Mouse (Mus musculus) limb, embryonic 15.5 days (tissue): ENCODE measurements around the gene Tfap4. TPM values are rescaled to one million over a fixed set of nuclear protein-coding genes. Genes with fewer than 3 reads are reported as not detected.

ENCODE experiments used
- ATAC-seq: fragments of 200-750 bp; cut with Nextera tagmentation; 2 replicates; pipeline ENCODE4 v1.8.0; 2017; ENCODE audit warnings: low read depth, moderate TSS enrichment; ENCODE audit not compliant: insufficient number of reproducible peaks, low FRiP score, low TSS enrichment
- H3K27ac ChIP-seq: fragments of 300-500 bp; sonication (generic); 2 replicates; pipeline ENCODE4 v1.5.1; 2015; ENCODE audit warnings: moderate library complexity, mild to moderate bottlenecking, inconsistent platforms
- H3K27me3 ChIP-seq: fragments of 300-500 bp; sonication (generic); 2 replicates; pipeline ENCODE4 v1.6.1; 2015; ENCODE audit warnings: inconsistent platforms
- H3K36me3 ChIP-seq: fragments of 300-500 bp; sonication (generic); 2 replicates; pipeline ENCODE4 v1.6.1; 2015; ENCODE audit warnings: inconsistent platforms
- H3K4me1 ChIP-seq: fragments of 300-500 bp; sonication (generic); 2 replicates; pipeline ENCODE4 v1.6.1; 2015; ENCODE audit warnings: inconsistent platforms
- H3K4me2 ChIP-seq: fragments of 300-500 bp; sonication (generic); 2 replicates; pipeline ENCODE4 v1.6.1; 2015; ENCODE audit warnings: mild to moderate bottlenecking, inconsistent platforms
- H3K4me3 ChIP-seq: fragments of 300-500 bp; sonication (generic); 2 replicates; pipeline ENCODE4 v1.5.1; 2015; ENCODE audit warnings: mild to moderate bottlenecking, inconsistent platforms
- H3K9ac ChIP-seq: fragments of 300-500 bp; sonication (generic); 2 replicates; pipeline ENCODE4 v1.6.1; 2015; ENCODE audit warnings: inconsistent platforms
- H3K9me3 ChIP-seq: fragments of 300-500 bp; sonication (generic); 2 replicates; pipeline ENCODE4 v1.6.1; 2016; ENCODE audit warnings: inconsistent platforms
- WGBS: fragments of 180-500 bp; shearing (Covaris S2); methylation state at CpG from one replicate; pipeline ENCODE4 v1.1.7; 2015; 5-methylcytosine and 5-hydroxymethylcytosine counted together
- polyA plus RNA-seq: library from polyadenylated mRNA; unstranded; fragments of >200 nt; fragmentation: Nextera tagmentation; extraction: Ambion mirVana; gene quantifications from 2 replicates; pipeline ENCODE4 v1.2.1, GENCODE M21; 2015

Gene Tfap4
- polyA plus RNA-seq, 1 experiment from 2014 or later, result 20.4 TPM

DNA sequence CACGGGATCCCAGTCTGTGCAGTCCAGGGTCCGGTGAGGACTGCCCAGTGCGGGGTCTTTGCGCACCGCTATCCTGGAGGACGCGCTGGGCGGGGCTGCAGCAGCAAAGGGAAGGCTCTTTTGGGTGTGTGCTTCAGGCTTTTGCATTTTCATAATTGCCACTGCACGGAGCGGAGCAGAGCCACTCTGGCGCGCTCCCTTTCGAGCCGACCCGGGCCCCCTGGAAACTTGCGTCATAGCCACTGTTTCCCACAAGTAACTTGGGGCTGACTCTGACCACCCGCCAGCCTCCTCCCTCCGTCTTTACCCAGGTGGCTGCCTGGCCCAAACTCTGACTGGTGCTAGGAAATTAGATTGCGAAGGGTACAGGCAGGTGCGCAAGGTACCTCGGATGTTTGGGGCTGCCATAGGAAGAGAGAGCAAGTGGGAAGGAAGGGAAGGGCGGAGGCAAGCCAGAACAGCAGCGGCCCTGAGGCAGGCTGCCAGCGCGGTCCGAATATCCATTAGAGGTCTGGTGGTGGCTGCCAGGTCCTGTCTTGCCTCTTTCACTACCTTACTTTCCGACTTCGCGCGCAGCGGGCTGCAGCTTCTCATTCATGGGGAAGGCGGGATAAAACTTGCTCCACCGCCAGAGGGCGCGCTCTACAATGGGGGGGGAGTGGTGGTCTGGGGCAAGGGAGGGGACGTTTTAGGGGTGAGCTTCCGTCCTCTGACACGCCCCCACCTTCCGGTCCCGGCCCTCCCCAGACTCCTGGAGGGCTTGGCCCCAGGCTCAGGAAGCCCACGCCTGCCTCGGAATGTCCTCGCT, 695 bp upstream of the Tfap4 start:
- Histone ChIP-seq H3K27me3 (no peaks in the 10 kb centered on the region), H3K9me3 (no peaks in the 10 kb centered on the region), H3K4me2 (peak overlapping the region; percentile 88), H3K9ac (peak overlapping the region; percentile 56; the same call in 1 of the 2 replicates), H3K36me3 (0 out of 2 replicates have a peak, but pooled peaks cover 7% of the 10 kb centered on the region), H3K4me3 (peak overlapping the region; percentile 74), H3K4me1 (peaks cover 25% of the 10 kb centered on the region), H3K27ac (peak overlapping the region; percentile 96)
- WGBS, result under 1% methylated on average over 40 of the region's 43 CpGs
- peak; percentile 50 for ATAC-seq

- WGBS, result under 1% methylated on average over 43 of the region's 43 CpGs
- H3K27ac ChIP-seq, result peak overlapping the region; percentile 96
- H3K27me3 ChIP-seq, result no peaks in the 10 kb centered on the region
- H3K36me3 ChIP-seq, result 0 out of 2 replicates have a peak, but pooled peaks cover 9% of the 10 kb centered on the region
- peak overlapping the region; percentile 88 for H3K4me2 ChIP-seq
- peak; percentile 11 for ATAC-seq
- H3K9me3 ChIP-seq, result no peaks in the 10 kb centered on the region
- H3K4me3 ChIP-seq, result peak overlapping the region; percentile 74
- peaks cover 28% of the 10 kb centered on the region for H3K4me1 ChIP-seq
- H3K9ac ChIP-seq, result peak overlapping the region; percentile 56
Observed at GRCm38 (mm10) chr16:4558980-4559631, 548 bp downstream of the Tfap4 start.

- Histone ChIP-seq H3K4me2 (peak overlapping the region; percentile 88), H3K36me3 (0 out of 2 replicates have a peak, but pooled peaks cover 9% of the 10 kb centered on the region), H3K4me3 (peak overlapping the region; percentile 74), H3K27ac (peak overlapping the region; percentile 96), H3K9ac (peak overlapping the region; percentile 56), H3K27me3 (no peaks in the 10 kb centered on the region), H3K4me1 (peaks cover 32% of the 10 kb centered on the region), H3K9me3 (no peaks in the 10 kb centered on the region)
- WGBS, result under 1% methylated on average over 38 of the region's 38 CpGs
- peak; percentile 82 for ATAC-seq
Observed at GRCm38 (mm10) chr16:4558384-4558979, 1.2 kb downstream of the Tfap4 start.

DNA sequence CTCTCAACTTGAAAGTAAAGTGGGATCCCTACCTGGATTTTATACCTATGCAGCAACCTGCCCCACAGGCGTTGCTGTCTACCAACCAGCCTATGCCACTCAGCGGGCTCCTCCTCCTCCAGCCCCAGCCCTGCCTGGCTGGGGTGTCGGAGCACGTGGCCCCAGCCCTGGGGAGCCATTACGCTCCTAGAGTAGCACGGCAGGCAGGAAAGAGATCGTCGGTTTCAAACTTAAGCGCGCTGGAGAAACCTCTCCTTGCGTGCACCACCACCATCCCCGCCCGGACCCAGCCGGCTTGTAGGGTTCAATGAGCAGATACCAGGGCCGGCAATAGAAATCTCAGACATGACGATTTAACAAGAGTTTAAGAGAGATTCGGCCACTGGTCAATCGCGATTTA, 1.7 kb downstream of the Tfap4 start:
- under 1% methylated on average over 19 of the region's 19 CpGs for WGBS
- no peaks in the 10 kb centered on the region for H3K27me3 ChIP-seq
- H3K36me3 ChIP-seq, result 0 out of 2 replicates have a peak, but pooled peaks cover 9% of the 10 kb centered on the region
- H3K27ac ChIP-seq, result peak overlapping the region; percentile 96
- peak overlapping the region; percentile 56 for H3K9ac ChIP-seq
- H3K4me2 ChIP-seq, result peak overlapping the region; percentile 88
- H3K4me3 ChIP-seq, result peak overlapping the region; percentile 74
- H3K9me3 ChIP-seq, result no peaks in the 10 kb centered on the region
- ATAC-seq, result peak; percentile 52; the same call in 1 of the 2 replicates
- H3K4me1 ChIP-seq, result peaks cover 38% of the 10 kb centered on the region

DNA sequence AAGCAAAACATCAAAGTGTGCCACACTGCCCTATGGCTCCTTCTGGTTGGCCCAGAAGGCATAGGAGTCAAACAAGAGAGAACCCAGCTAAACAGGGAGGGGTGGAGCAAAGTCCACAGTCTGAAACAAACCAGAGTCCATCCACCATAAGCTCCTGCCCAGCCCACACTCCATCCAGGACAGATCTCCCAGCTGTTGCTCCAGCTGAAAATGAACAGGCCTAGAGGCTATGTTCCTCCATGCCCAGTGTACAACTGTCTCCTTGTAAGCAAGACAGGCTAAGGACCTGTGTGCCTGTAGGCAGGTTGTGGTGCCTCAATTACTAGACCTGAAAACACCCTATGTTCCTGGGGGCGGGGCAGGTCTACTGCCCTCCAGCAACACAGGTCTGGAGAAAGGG, 2.6 kb downstream of the Tfap4 start:
- Histone ChIP-seq H3K36me3 (0 out of 2 replicates have a peak, but pooled peaks cover 9% of the 10 kb centered on the region), H3K4me3 (peak overlapping the region; percentile 74), H3K4me2 (peak overlapping the region; percentile 88), H3K9ac (no peak overlapping the region), H3K27me3 (no peaks in the 10 kb centered on the region), H3K4me1 (peaks cover 46% of the 10 kb centered on the region), H3K27ac (peak overlapping the region; percentile 96), H3K9me3 (no peaks in the 10 kb centered on the region)
- WGBS, result 79% methylated on average over 1 of the region's 1 CpGs
- no peak for ATAC-seq

- WGBS, result 94% methylated on average over 1 of the region's 1 CpGs
- no peak overlapping the region for H3K27ac ChIP-seq
- peaks cover 21% of the 10 kb centered on the region for H3K36me3 ChIP-seq
- ATAC-seq, result no peak
- no peaks in the 10 kb centered on the region for H3K27me3 ChIP-seq
- no peak overlapping the region for H3K9ac ChIP-seq
- H3K4me2 ChIP-seq, result no peak overlapping the region
- H3K4me3 ChIP-seq, result no peak overlapping the region
- no peaks in the 10 kb centered on the region for H3K9me3 ChIP-seq
- peaks cover 54% of the 10 kb centered on the region for H3K4me1 ChIP-seq
Observed at GRCm38 (mm10) chr16:4555555-4555954, 4.1 kb downstream of the Tfap4 start.

GRCm38 (mm10) chr16:4552829-4553550, 6.7 kb downstream of the Tfap4 start:
- H3K4me3 ChIP-seq, result no peak overlapping the region
- peaks cover 51% of the 10 kb centered on the region for H3K4me1 ChIP-seq
- peak overlapping the region; percentile 87 for H3K27ac ChIP-seq
- peaks cover 38% of the 10 kb centered on the region for H3K36me3 ChIP-seq
- no peaks in the 10 kb centered on the region for H3K9me3 ChIP-seq
- WGBS, result 7% methylated on average over 6 of the region's 6 CpGs
- peak overlapping the region; percentile 27 for H3K4me2 ChIP-seq
- no peak overlapping the region for H3K9ac ChIP-seq
- no peaks in the 10 kb centered on the region for H3K27me3 ChIP-seq
- ATAC-seq, result peak; percentile 76

- H3K4me1 ChIP-seq, result peaks cover 40% of the 10 kb centered on the region
- H3K27ac ChIP-seq, result peak overlapping the region; percentile 87
- no peaks in the 10 kb centered on the region for H3K27me3 ChIP-seq
- H3K9ac ChIP-seq, result no peak overlapping the region
- H3K4me3 ChIP-seq, result no peak overlapping the region
- peaks cover 46% of the 10 kb centered on the region for H3K36me3 ChIP-seq
- H3K9me3 ChIP-seq, result no peaks in the 10 kb centered on the region
- ATAC-seq, result no peak
- H3K4me2 ChIP-seq, result no peak overlapping the region
- WGBS, result 82% methylated on average over 12 of the region's 12 CpGs
Observed at GRCm38 (mm10) chr16:4551885-4552284, 7.8 kb downstream of the Tfap4 start.

DNA sequence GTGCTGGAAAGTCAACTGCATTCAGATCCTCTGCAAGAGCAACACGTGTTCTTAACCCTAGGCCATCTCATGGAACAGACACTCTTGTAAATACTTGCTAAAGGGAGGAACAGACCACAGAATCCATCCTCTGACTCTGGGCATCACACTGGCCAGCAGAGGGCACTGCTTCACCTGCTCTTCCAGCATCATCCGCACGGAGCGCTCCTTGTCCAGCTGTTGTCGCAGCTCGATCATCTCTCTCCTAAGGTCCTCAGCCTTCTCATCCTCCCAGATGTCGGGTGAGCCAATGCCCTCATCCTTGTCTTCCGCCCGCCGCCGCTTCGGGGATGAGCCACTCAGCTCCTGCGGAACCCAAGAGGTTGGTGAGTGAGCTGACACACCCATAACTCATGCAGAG, 8.6 kb downstream of the Tfap4 start:
- no peak overlapping the region for H3K4me2 ChIP-seq
- H3K36me3 ChIP-seq, result peaks cover 54% of the 10 kb centered on the region
- no peaks in the 10 kb centered on the region for H3K27me3 ChIP-seq
- 35% methylated on average over 13 of the region's 13 CpGs for WGBS
- no peak overlapping the region for H3K4me3 ChIP-seq
- no peak overlapping the region for H3K9ac ChIP-seq
- no peaks in the 10 kb centered on the region for H3K9me3 ChIP-seq
- ATAC-seq, result peak; percentile 7; the same call in 1 of the 2 replicates
- no peak overlapping the region for H3K27ac ChIP-seq
- peaks cover 35% of the 10 kb centered on the region for H3K4me1 ChIP-seq

- Histone ChIP-seq H3K9me3 (no peaks in the 10 kb centered on the region), H3K9ac (no peak overlapping the region), H3K4me1 (peaks cover 32% of the 10 kb centered on the region), H3K4me3 (no peak overlapping the region), H3K27me3 (no peaks in the 10 kb centered on the region), H3K4me2 (no peak overlapping the region), H3K27ac (no peak overlapping the region), H3K36me3 (peaks cover 62% of the 10 kb centered on the region)
- no peak for ATAC-seq
- 75% methylated on average over 18 of the region's 18 CpGs for WGBS
Observed at GRCm38 (mm10) chr16:4548953-4549688, 10.5 kb downstream of the Tfap4 start.

DNA sequence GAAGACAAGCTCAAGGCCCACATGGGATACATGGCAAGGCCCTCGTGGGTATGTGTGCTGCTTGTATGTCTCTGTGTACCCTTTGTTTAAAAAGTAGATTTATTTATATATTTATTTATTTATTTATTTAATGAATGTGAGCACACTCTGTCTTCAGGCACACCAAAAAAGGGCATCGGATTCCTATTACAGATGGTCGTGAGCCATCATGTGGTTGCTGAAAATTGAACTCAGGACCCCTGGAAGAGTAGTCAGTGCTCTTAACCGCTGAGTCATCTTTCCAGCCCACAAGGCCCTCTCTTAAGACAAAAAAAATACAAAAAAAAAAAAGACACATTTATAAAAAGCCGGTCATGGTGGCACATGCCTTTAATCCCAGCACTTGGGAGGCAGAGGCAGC, 12.0 kb downstream of the Tfap4 start:
- no peaks in the 10 kb centered on the region for H3K9me3 ChIP-seq
- no peaks in the 10 kb centered on the region for H3K27me3 ChIP-seq
- H3K36me3 ChIP-seq, result peaks cover 62% of the 10 kb centered on the region
- H3K27ac ChIP-seq, result no peak overlapping the region
- H3K9ac ChIP-seq, result no peak overlapping the region
- H3K4me1 ChIP-seq, result peaks cover 18% of the 10 kb centered on the region
- H3K4me2 ChIP-seq, result no peak overlapping the region
- ATAC-seq, result no peak
- 90% methylated on average over 5 of the region's 5 CpGs for WGBS
- H3K4me3 ChIP-seq, result no peak overlapping the region
